Mouse (Mus musculus) heart, postnatal 0 days (tissue): ENCODE measurements around the gene Mrpl18.

ENCODE experiments used
- CTCF ChIP-seq: IDR thresholded peaks from 2 replicates; pipeline ENCODE4 v1.5.1; 2016; ENCODE audit warnings: antibody characterized with exemption, control low read depth, low read depth
- EP300 ChIP-seq: IDR thresholded peaks from 2 replicates; pipeline ENCODE4 v1.6.1; 2016; ENCODE audit warnings: antibody characterized with exemption, low read depth

DNA sequence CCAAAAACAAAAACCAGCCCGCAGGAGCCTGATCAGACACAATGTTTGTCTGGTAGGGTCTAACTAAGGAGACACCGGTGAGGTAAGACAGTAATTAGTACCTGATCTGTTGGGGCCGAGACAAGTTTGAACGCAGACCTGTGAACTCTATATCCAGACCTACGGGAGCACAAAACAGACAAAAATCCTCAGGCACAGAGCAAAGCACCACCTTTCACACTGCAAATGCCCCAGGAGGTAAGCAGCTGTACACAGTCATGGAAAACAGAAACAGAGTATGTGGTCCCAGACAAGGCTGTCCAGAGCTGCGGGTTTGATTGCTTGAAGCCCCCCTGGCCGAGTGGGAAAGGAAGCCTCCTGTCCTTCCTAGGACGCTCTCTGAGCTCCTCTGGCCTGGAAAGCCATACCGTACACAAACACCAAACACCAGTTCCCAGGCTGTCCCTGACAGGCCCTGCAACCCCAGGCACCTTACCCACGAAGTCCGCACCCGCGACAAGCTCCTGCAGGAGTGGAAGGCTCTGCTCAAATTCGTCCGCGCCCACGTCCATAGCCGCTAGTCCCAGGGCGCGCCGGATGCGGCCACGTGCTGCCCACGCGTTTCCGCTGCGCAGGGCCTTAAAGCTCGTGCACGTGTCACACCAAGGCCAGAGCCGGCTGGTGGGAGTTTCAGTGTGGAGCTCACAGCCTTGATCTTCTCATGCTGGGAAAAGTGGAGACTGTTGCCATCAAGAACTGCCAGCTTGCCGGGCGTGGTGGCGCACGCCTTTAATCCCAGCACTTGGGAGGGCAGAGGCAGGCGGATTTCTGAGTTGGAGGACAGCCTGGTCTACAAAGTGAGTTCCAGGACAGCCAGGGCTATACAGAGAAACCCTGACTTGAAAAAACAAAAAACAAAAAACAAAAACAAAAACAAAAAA lies 6.5 kb downstream of the Mrpl18 start, which contains the start of gene Pnldc1:
- no peak for TF ChIP-seq EP300
- no peak for TF ChIP-seq CTCF
